Mouse (Mus musculus): ENCODE data around the gene Hcfc1.
A peak's percentile ranks its signal among the peaks of the same experiment; 100 is the strongest.

The Hcfc1 gene

DNA sequence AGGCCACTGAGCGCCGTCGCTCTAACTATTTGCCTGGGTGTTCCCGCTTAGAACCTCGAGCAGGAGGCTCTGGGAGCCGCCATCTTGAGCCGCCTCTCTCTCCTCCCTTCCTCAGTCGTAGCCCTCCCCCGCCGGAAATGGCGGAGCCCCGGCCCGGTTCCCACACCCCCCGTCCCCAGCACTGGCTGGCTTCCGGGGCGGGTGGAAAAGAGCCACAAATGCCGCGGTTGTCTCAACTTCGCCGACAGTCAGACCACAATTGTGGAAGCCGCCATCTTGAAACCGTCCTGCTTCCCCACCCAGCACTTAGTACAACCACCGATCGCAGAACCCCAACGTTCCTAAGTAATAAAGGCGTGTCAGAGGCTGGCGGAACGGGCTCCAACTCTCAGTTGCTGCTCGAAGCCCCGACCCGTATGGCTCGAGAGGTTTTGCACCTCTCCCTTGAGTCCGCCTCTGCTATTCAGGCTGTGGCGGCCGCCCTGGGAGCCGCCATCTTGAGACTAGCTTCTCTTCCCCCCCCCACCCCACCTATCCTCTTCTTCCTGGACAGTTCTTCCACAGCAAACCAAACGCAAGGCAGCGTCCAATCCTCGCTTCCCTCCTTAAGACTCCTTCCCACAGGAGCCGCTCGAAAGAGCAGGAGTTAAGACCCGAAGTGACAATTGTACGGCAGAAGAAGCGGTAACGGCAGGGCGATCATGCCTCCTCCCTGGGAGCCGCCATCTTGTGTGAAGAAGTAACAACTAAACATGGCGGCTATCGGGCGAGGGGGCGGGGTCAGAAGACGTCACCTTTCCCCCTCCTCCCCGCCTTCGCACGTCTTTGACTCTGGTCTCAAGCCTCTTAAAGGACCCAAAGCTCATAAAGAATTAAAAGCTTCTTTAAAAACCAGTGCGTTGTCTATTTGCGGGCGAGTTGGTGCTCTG lies at the start of gene Hcfc1:
Gene Hcfc1 (minus strand): TSS at position 110 of the 929 bp plus-strand sequence.
- peak; percentile 91 for DNase-seq (ENCODE audit: low spot score)

DNA sequence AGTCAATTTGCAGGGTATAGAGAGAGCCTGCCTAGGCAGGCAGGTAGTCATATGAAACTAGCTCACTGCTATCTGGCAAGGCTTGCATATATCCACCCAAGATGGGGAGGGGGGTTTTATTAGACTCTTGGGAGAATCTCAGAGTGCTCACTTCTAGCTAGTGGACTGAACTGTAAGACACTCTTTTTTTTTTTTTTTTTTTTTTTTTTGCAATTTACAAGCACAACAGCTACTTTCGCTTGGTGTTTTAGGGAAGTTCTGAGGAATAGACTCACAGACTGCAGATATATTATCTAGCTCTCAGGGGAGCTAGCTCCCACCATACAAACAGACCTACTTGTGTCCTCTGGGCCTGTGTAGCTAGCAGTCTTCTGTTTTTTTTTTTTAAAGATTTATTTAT lies 48.4 kb upstream of the Hcfc1 start:
- no peak for DNase-seq (ENCODE audit: low spot score)

DNA sequence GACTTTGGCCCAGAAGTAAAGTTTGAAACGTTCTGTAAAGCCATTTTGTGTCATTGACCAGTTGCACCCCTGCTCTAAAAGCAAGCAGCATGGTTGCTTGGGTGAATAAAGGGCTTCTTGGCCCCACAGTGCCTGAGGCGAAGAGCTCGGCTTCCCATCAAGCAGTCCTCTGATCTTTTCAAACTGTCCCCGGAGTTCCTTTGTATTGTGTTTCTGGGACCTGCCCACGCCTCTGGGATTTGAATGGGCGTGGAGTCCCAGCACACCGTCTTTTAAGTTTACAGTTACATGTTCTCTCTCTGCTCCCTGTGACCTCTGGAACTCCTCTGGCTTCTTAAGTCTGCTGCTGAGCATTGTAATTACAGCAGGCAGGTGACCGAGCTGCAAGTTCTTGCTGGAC lies 41.9 kb upstream of the Hcfc1 start:
- DNase-seq (ENCODE audit: low spot score), result no peak

DNA sequence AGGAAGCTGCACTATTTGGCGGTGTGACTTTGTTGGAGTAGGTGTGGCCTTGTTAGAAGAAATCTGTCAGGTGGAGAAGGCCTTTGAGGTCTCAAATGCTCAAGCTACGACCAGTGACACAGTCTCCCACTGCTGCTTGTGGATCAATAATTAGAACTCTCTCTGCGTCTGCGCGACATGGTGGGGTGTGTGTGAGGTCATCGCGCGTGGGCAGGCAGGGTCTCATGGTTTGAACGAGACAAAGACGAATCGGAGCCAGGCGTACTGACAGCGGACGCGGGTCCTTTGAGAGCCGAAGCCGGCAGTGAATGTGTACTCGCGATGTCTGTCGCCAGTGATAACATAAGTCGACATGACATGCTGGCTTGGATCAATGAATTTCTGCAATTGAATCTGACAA lies 40.2 kb upstream of the Hcfc1 start:
- DNase-seq (ENCODE audit: low spot score), result no peak

DNA sequence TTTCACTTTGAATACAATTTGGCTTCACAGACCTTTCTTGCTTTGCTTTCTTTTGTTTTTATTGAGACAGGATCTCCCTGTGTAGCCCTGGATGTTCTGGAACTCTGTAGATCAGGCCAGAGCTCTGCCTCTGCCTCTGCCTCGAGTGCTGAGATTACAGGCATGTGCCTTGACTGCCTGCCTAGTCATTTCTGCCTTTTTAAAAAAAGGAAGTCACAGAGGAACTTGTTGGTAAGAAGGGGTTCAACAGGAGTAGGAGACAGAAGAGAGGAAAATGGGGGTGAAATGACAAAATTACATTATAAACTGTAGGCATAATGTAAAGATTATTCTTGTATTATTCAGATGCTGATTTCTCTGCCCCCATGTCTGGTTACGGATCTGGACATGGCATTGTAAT lies 37.5 kb upstream of the Hcfc1 start:
- DNase-seq (ENCODE audit: low spot score), result no peak

DNA sequence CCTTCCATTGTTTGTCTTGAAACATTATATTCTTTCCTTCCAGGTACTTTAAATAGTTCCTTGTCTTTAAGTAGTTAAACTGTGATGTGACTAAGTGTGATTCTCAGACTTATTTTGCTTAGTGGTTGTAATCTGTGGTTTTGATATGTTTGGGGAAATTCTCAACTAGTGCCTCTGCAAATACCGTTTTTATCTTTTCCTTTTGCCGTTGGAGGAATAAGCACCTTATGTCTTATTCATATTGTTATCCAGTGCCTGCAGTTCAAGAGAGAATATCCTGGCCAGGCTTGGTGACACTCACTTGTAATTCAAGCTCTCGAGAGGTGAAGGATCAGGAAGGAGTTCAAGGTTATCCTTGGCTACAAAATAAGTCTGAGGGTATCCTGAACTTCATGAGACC lies 34.9 kb upstream of the Hcfc1 start:
- DNase-seq (ENCODE audit: low spot score), result no peak

DNA sequence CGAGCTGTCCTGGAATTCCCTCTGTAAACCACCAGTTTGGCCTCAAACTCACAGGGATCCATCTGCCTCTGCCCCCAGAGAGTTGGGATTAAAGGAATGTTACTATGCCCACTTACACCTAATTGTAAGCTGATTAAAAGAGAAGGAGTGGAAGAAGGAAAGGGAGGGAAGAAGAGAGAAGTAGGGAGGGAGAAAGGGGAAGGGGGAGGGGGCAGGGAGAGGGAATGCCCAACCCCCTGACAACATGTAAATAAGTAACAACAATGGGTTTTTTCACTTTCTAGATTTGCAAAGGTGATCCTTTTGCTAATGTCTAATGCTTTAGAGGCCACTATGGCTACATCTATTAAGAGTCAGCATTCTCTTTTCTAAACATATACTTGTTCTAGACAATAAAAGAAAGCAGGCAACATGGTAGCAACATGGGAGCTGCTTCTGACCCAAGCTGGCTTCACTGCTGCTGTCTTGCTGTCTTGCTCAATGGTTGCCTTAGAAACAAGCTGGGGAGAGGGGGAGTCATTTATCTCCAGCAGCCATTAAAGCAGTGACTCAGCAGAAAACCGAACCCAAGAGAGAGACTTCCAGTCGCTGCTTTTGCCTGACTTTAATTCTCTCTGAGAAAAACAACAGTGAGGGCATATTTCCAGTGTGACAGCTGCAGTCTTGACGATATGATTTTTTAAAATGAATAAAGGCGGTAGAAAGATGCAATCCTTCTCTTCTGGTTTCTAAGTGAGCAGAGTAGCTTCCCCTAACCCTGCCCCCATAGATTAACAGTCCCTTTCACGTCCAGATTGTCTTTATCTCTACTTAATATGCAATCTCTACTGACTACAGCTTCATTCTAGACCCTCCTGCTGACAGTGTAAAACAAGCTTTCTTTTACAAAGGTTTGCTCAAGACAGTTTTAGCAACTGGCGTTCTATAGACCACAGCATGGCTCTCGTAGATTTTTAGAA lies 33.0 kb upstream of the Hcfc1 start:
- peak; percentile 53 for DNase-seq (ENCODE audit: low spot score)

DNA sequence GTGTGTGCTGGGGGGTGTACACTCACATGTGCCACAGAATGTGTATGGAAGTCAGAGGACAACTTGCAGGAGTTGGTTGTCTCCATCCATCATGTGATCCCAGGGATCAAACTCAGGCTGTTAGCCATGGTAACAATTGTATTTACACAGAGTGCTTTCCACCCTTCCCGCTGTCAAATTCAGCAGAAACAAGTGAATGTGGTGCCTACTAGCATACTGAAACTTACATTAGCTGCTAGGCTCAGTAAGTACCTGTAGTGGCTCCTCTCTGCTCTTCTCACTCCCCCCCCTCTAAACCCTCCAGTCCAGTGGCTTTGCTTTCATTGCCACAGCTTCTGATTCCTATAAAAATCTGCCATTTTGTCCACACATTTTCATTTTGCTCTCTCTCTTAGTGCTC lies 11.6 kb upstream of the Hcfc1 start:
- DNase-seq (ENCODE audit: low spot score), result no peak

DNA sequence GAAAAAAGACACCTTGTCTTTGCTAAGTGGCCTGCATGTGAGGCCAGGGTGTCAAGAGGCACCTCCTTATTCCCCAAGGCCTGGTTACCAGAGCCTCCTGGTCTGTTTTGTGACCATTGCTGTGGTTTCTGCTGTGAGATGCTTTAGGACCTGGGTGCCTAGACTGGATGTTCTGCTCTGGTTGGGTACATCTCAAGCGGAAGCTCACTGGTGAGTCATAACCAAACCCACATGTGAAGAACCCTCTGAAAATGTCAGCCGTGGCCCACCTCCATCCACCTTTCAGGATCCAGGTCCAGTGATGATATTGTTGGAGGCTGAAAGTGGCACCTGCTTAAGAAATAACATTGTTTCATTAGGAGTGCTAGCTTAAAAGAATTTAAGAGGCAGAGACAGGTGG lies 10.1 kb upstream of the Hcfc1 start:
- DNase-seq (ENCODE audit: low spot score), result no peak

DNA sequence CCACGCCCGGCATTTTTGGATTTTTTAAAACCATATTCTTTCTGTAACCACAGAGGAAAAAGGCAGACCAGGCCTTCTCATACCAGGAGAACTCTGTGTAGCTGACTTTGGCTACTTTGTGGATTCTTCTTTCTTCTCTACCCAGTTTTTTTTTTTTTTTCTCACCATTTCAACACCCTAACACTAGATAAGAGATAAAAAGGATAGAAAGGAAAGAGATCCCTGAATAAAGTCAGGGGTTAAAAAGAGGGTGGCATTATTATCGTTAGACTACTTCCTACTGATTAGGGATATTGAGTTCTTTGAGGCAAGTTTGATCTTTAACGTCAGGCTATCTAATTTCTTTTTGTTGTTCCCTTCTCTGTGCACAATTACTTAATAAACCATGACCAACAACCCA lies 6.6 kb upstream of the Hcfc1 start:
- DNase-seq (ENCODE audit: low spot score), result no peak

DNA sequence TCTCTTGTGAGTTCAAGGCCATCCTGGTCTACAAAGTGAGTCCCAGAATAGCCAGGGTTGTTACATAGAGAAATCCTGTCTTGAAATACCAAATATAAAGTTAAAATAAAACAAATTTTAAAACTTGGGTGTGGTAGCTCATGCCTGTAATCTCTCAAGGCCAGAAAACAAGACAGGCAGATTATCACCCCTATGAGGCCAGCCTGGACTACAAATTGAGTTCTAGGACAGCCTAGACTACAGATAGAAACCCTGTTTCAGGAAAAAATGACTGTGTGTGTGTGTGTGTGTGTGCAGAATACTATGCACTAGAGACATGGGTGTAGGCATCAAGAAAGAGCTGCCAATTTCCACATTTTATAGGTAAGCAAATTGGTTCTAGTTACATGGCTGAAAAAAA lies 4.6 kb upstream of the Hcfc1 start:
- no peak for DNase-seq (ENCODE audit: low spot score)

DNA sequence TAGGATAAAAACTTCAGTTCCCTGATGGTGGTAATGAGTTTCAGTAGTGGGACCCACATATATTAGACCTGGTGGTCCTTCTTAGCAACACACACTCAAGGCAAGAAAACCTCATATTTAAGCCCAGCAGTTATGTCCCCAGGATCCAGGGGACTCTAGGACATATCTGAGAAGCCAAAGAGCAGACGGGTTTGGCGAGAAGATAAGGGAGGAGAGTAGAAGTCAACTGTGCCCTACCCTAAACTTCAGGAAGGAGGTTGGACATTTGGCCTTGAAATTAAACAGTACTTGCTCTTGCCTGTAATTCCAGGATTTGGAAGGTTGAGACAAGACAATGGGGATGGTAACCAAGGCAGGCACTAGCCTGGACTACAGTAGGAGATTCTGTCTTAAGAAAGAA lies 3.6 kb upstream of the Hcfc1 start:
- no peak for DNase-seq (ENCODE audit: low spot score)

DNA sequence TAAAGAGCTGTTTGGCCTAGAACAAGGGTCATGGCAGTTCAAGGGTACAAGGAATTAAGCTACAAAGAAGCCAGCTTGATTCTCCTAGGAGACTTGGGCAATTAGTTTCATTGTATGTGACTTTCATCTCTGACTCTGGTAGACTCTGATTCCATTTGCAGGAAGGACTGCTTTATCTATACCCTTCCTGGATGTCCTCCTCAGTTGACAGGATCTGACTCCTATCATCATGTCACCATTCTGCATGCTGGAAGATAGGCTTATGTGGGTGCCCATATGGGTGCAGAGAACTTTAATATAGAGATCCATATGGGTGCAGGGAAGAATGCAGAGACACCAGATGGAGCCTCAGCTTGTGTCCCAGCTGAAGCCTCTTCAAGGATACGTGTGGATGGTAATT lies 3.0 kb upstream of the Hcfc1 start:
- DNase-seq (ENCODE audit: low spot score), result no peak

DNA sequence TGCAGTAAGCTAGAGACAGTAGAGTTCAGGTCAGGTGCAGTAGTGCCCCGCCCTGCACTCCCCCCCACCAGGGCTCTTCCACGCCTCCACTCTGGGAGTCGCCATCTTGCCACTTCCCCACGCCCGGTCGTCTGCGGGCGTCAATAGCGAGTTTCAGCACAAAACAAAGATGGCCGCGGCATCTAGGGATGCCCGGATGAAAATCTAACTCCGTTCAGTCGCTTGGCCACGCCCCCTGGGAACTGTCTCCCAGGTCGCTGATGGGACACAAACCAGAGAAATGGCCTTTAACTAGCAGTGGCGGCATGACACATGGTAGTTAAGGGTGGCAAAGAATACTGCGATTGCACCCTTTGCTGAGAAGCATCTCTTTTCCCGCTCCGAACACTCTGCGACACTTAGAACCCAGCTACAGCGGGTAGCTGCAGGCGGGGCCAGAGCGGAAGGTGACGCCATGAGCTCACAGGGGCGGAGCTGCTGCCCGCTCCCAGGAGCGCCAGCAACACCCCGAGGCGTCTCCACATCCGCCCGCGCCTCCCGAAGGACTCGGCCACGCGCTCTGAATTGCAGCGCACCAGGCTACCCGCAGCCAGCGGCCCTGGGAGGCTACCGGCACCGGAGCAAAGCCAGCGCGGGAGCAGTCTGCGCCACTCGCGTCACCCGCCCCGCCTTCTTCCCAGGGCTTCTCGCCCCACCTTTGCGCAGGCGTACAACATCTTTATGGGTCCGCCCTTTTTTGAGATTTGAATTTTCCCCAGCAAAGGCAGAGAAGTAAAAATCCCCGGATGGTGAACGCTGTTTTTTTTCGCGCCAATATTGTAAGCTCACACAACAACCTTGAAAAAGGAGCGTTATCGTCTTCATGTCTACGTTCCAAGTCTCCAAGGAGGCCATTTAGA lies 1.3 kb upstream of the Hcfc1 start:
- DNase-seq (ENCODE audit: low spot score), result peak; percentile 92

DNA sequence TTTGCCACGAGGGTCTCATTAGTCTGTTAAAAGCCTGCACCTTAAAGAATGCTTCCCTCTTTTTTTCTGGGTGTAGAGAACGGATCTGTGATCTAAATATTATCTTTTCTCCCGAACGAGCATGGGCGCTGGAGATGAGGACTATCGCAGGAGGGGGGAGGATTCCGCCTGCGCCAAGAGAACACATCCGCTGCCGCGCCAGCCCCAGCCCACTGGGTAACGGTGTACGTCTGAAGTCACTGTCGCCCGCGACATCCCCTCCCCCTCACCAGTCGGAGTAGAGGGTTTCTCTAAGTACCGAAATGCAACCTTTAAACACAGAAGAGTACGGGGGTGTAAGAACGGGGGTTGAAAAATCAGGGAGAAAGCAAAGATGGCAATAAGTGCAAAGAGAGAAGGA lies 850 bp downstream of the Hcfc1 start:
- peak; percentile 68 for DNase-seq (ENCODE audit: low spot score)

DNA sequence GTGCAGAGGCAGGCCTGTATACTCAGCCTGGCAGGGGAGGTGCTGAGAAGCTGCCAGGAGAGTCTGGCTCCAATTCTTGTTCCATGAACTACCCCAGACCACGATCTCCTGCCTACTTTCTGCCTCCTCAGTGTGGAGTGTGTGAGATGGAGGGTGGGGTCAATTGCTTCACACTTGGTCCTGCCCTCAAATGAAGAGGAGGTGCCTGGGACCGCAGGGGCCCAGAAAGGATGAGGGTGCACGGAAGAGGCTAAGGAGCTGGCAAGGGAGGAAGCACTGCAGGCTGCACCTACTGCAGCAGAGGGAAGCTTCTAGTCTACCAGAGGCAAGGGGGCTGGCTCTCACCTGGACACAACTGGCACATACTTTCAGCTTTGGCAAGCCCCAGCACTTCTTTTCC lies 1.8 kb downstream of the Hcfc1 start:
- DNase-seq (ENCODE audit: low spot score), result no peak

DNA sequence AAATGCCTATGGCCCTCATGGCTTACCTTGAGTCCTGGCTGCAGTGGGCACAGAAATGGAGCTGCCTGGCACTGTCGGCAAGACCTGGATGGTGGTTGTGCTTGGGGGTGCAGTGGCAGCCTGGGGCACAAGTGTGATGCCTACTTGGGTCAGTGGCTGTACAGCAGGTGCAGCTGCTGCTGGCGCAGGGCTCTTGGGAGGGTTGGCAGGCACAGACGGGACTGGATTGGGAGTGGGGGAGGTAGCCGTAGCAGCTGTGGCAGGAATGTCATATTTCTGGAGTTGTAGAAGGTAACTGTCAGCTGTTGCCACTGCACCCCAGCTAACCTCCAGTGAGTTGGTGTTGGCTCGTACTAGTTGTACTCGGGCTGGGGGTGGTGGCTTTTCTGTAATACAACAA lies 11.2 kb downstream of the Hcfc1 start:
- DNase-seq (ENCODE audit: low spot score), result no peak

DNA sequence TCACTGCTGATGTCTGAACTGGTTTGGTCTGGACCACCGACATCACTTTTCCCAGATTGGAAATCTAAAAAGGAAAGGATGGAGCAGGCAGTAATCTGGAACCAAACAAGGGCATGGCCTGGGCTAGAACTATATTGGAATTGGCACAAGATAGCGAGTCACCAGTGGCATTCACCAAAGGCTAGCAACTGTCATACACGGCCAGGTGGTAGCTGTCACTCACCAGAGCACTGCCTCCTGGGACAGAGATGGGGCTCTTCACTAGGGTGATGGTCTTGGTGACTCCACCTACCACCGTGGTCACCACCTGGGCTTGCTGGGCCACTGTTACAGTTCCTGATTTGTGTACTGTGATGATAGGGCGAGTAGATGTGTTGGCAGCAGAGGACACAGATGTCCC lies 13.6 kb downstream of the Hcfc1 start:
- DNase-seq (ENCODE audit: low spot score), result no peak

DNA sequence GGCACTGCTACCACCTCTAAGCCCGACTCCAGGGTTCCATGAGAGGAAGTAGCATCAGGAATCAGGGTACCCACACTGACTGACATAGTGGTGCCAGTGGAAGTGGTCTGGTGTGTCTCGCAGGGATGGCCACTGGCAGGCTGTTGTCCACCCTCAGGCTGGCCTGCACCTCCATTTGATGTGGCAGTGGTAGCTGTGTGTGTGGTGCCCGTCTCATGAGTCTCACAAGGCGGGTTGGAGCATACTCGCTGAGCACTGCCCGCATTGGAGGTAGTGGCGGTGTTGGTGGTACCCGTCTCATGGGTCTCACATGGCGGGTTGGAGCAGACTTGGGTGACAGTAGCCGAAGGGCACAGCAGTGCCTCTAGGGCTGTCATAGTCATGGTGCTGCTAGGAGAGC lies 16.8 kb downstream of the Hcfc1 start:
- DNase-seq (ENCODE audit: low spot score), result no peak

DNA sequence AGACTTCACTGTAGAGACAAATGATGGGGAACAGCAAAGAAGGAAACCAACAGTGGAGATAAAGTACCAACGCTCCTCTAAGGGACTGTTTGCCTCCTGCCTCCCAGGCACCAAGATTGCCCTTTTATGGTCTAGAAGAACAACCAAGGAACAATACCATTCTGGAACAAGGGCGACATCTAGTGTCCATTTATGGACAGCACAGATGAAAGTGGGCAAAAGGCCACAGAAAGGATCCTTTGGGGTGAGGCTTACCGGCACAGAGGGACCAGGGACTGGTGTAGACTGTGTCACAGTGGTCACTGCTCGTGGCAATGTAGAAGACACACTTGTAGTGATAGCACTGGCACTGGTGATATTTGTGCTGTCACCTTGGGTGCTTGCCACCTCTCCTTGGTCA lies 17.5 kb downstream of the Hcfc1 start:
- peak; percentile 62 for DNase-seq (ENCODE audit: low spot score)

DNA sequence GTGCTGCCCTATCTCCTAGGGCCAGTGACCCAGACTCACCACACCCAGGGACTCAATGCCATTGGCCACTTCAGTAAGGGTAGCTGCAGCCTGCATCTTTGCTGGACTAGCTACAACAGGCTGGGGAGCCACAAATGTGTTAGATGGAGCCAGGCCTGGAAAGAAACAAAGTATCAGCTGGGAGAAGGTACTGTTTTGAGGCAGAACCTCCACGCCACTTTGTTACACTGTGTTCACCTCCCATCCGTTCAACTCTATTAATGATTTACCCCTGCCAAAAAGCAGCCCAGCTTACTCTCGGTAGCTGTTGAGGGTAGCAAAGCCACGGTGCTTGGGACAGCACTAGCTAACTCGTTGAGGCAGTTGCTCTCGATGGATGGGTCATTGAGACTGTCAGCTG lies 19.3 kb downstream of the Hcfc1 start:
- DNase-seq (ENCODE audit: low spot score), result no peak

DNA sequence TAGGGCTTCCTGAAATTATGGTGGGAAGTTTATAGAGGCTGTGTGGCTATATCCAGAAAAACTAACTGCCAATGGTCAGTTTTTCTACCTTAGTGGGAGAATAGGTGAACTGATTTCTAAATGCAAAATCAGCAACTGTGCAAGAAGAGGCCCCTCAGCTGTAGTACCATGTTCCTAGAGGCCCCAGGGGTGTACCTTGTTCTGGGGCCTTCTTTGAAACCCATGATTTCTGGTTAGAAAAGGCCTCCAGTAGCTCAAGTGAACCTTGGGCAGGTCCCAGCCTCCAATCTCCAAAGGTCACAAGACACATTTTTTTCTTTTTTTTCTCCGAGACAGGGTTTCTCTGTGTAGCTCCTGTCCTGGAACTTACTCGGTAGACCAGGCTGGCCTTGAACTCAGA lies 23.9 kb downstream of the Hcfc1 start:
- DNase-seq (ENCODE audit: low spot score), result no peak
